Mouse (Mus musculus): Measurements from ENCODE around the gene Tmem273. TPM values are rescaled to one million over a fixed set of nuclear protein-coding genes. Genes with fewer than 3 reads are reported as not detected.

The Tmem273 gene
- polyA plus RNA-seq (2015; fragmentation: Nextera tagmentation; extraction: Ambion mirVana) = 0.20 and 0.30 TPM in 2 replicates

- DNase-seq (ENCODE audit: low spot score) (no peak), ATAC-seq (replicated peaks; ENCODE audit: low FRiP score, low read depth) (no peak)
- H3K4me2 ChIP-seq (ENCODE audit: low read length) = no peak within 1 kb of the TSS
- H3K27me3 ChIP-seq (ENCODE audit: insufficient read depth, low read length) = no peaks in the 10 kb centered on the region
- H3K4me3 ChIP-seq (replicated peaks; ENCODE audit: low read depth, low read length) = no peak within 1 kb of the TSS
- no peak for TF ChIP-seq CTCF (IDR thresholded peaks at IDR 0.05; ENCODE audit: low read depth)
- H3K9ac ChIP-seq (ENCODE audit: low read depth, low read length) = no peak within 1 kb of the TSS
- H3K27ac ChIP-seq = no peak within 1 kb of the TSS
- H3K36me3 ChIP-seq (ENCODE audit: insufficient read depth, low read length) = no peaks in the 10 kb centered on the region
- WGBS = 75% methylated on average over 3 of the region's 3 CpGs
- no peaks in the 10 kb centered on the region for H3K4me1 ChIP-seq (replicated peaks; ENCODE audit: insufficient read depth, low read length)
- no peaks in the 10 kb centered on the region for H3K9me3 ChIP-seq (replicated peaks; ENCODE audit: low read length)
Observed at GRCm38 (mm10) chr14:32785556-32786130, at the start of gene Tmem273. TSS of gene Tmem273 (plus strand) at chr14:32785963.

GRCm38 (mm10) chr14:32736561-32736960 is 49.2 kb upstream of the Tmem273 start:
- Histone ChIP-seq H3K4me3 (replicated peaks; ENCODE audit: low read depth, low read length) (no peak overlapping the region), H3K27ac (no peak overlapping the region), H3K36me3 (ENCODE audit: insufficient read depth, low read length) (no peaks in the 10 kb centered on the region), H3K9ac (ENCODE audit: low read depth, low read length) (no peak overlapping the region), H3K4me1 (replicated peaks; ENCODE audit: insufficient read depth, low read length) (no peaks in the 10 kb centered on the region), H3K27me3 (ENCODE audit: insufficient read depth, low read length) (no peaks in the 10 kb centered on the region), H3K9me3 (replicated peaks; ENCODE audit: low read length) (no peaks in the 10 kb centered on the region), H3K4me2 (ENCODE audit: low read length) (no peak overlapping the region)
- ATAC-seq (replicated peaks; ENCODE audit: low FRiP score, low read depth) (no peak), DNase-seq (ENCODE audit: low spot score) (no peak)
- no peak for TF ChIP-seq CTCF (IDR thresholded peaks at IDR 0.05; ENCODE audit: low read depth)
- 83% methylated on average over 6 of the region's 6 CpGs for WGBS

GRCm38 (mm10) chr14:32738586-32738985 is 47.2 kb upstream of the Tmem273 start:
- Histone ChIP-seq H3K27me3 (ENCODE audit: insufficient read depth, low read length) (no peaks in the 10 kb centered on the region), H3K9ac (ENCODE audit: low read depth, low read length) (no peak overlapping the region), H3K4me3 (replicated peaks; ENCODE audit: low read depth, low read length) (no peak overlapping the region), H3K36me3 (ENCODE audit: insufficient read depth, low read length) (no peaks in the 10 kb centered on the region), H3K4me2 (ENCODE audit: low read length) (no peak overlapping the region), H3K27ac (no peak overlapping the region), H3K4me1 (replicated peaks; ENCODE audit: insufficient read depth, low read length) (no peaks in the 10 kb centered on the region), H3K9me3 (replicated peaks; ENCODE audit: low read length) (no peaks in the 10 kb centered on the region)
- no peak for ATAC-seq (replicated peaks; ENCODE audit: low FRiP score, low read depth)
- no peak for TF ChIP-seq CTCF (IDR thresholded peaks at IDR 0.05; ENCODE audit: low read depth)
- DNase-seq (ENCODE audit: low spot score) = no peak
- WGBS = 87% methylated on average over 5 of the region's 5 CpGs

- TF ChIP-seq CTCF (IDR thresholded peaks at IDR 0.05; ENCODE audit: low read depth) = no peak
- H3K27ac ChIP-seq = no peak overlapping the region
- DNase-seq (ENCODE audit: low spot score) (no peak), ATAC-seq (replicated peaks; ENCODE audit: low FRiP score, low read depth) (no peak)
- H3K4me1 ChIP-seq (replicated peaks; ENCODE audit: insufficient read depth, low read length) = no peaks in the 10 kb centered on the region
- no peak overlapping the region for H3K4me3 ChIP-seq (replicated peaks; ENCODE audit: low read depth, low read length)
- no peaks in the 10 kb centered on the region for H3K27me3 ChIP-seq (ENCODE audit: insufficient read depth, low read length)
- no peaks in the 10 kb centered on the region for H3K9me3 ChIP-seq (replicated peaks; ENCODE audit: low read length)
- H3K4me2 ChIP-seq (ENCODE audit: low read length) = no peak overlapping the region
- 72% methylated on average over 6 of the region's 6 CpGs for WGBS
- H3K36me3 ChIP-seq (ENCODE audit: insufficient read depth, low read length) = no peaks in the 10 kb centered on the region
- no peak overlapping the region for H3K9ac ChIP-seq (ENCODE audit: low read depth, low read length)
Observed at GRCm38 (mm10) chr14:32748519-32748918, 37.2 kb upstream of the Tmem273 start.

- H3K4me1 ChIP-seq (replicated peaks; ENCODE audit: insufficient read depth, low read length) = no peaks in the 10 kb centered on the region
- H3K27me3 ChIP-seq (ENCODE audit: insufficient read depth, low read length) = no peaks in the 10 kb centered on the region
- DNase-seq (ENCODE audit: low spot score) (no peak), ATAC-seq (replicated peaks; ENCODE audit: low FRiP score, low read depth) (no peak)
- H3K4me2 ChIP-seq (ENCODE audit: low read length) = no peak overlapping the region
- H3K36me3 ChIP-seq (ENCODE audit: insufficient read depth, low read length) = no peaks in the 10 kb centered on the region
- 90% methylated on average over 6 of the region's 6 CpGs for WGBS
- no peaks in the 10 kb centered on the region for H3K9me3 ChIP-seq (replicated peaks; ENCODE audit: low read length)
- no peak overlapping the region for H3K9ac ChIP-seq (ENCODE audit: low read depth, low read length)
- H3K4me3 ChIP-seq (replicated peaks; ENCODE audit: low read depth, low read length) = no peak overlapping the region
- no peak for TF ChIP-seq CTCF (IDR thresholded peaks at IDR 0.05; ENCODE audit: low read depth)
- no peak overlapping the region for H3K27ac ChIP-seq
Observed at GRCm38 (mm10) chr14:32750727-32751126, 35.0 kb upstream of the Tmem273 start.

GRCm38 (mm10) chr14:32754286-32754685 is 31.5 kb upstream of the Tmem273 start:
- Histone ChIP-seq H3K4me3 (replicated peaks; ENCODE audit: low read depth, low read length) (no peak overlapping the region), H3K27me3 (ENCODE audit: insufficient read depth, low read length) (no peaks in the 10 kb centered on the region), H3K4me2 (ENCODE audit: low read length) (no peak overlapping the region), H3K36me3 (ENCODE audit: insufficient read depth, low read length) (no peaks in the 10 kb centered on the region), H3K4me1 (replicated peaks; ENCODE audit: insufficient read depth, low read length) (no peaks in the 10 kb centered on the region), H3K27ac (no peak overlapping the region), H3K9me3 (replicated peaks; ENCODE audit: low read length) (no peaks in the 10 kb centered on the region), H3K9ac (ENCODE audit: low read depth, low read length) (no peak overlapping the region)
- 44% methylated on average over 1 of the region's 1 CpGs for WGBS
- ATAC-seq (replicated peaks; ENCODE audit: low FRiP score, low read depth) = no peak
- no peak for TF ChIP-seq CTCF (IDR thresholded peaks at IDR 0.05; ENCODE audit: low read depth)
- no peak for DNase-seq (ENCODE audit: low spot score)

- Histone ChIP-seq H3K27ac (no peak overlapping the region), H3K4me3 (replicated peaks; ENCODE audit: low read depth, low read length) (no peak overlapping the region), H3K4me1 (replicated peaks; ENCODE audit: insufficient read depth, low read length) (no peaks in the 10 kb centered on the region), H3K9me3 (replicated peaks; ENCODE audit: low read length) (no peaks in the 10 kb centered on the region), H3K27me3 (ENCODE audit: insufficient read depth, low read length) (no peaks in the 10 kb centered on the region), H3K36me3 (ENCODE audit: insufficient read depth, low read length) (no peaks in the 10 kb centered on the region), H3K9ac (ENCODE audit: low read depth, low read length) (no peak overlapping the region), H3K4me2 (ENCODE audit: low read length) (no peak overlapping the region)
- ATAC-seq (replicated peaks; ENCODE audit: low FRiP score, low read depth) (no peak), DNase-seq (ENCODE audit: low spot score) (no peak)
- 96% methylated on average over 1 of the region's 1 CpGs for WGBS
- no peak for TF ChIP-seq CTCF (IDR thresholded peaks at IDR 0.05; ENCODE audit: low read depth)
Observed at GRCm38 (mm10) chr14:32762177-32762576, 23.6 kb upstream of the Tmem273 start.
